Mouse (Mus musculus): Measurements from ENCODE around the gene Olfr558. TPM values are rescaled to one million over a fixed set of nuclear protein-coding genes. Genes with fewer than 3 reads are reported as not detected.

Gene Olfr558
- polyA plus RNA-seq, 1 experiment from 2014 or later = not detected

GRCm38 (mm10) chr7:102737705-102738104 lies 35.7 kb downstream of the Olfr558 start:
- Histone ChIP-seq H3K4me1 (no peaks in the 10 kb centered on the region), H3K4me2 (no peak overlapping the region), H3K36me3 (ENCODE audit: poor library complexity, severe bottlenecking) (no peaks in the 10 kb centered on the region), H3K27ac (no peak overlapping the region), H3K9me3 (replicated peaks) (no peaks in the 10 kb centered on the region), H3K9ac (no peak overlapping the region), H3K4me3 (no peak overlapping the region), H3K27me3 (no peaks in the 10 kb centered on the region)
- no peak for ATAC-seq
- WGBS = 61% methylated on average over 2 of the region's 2 CpGs

- no peak overlapping the region for H3K4me2 ChIP-seq
- no peaks in the 10 kb centered on the region for H3K4me1 ChIP-seq
- H3K27me3 ChIP-seq = no peaks in the 10 kb centered on the region
- ATAC-seq = no peak
- no peak overlapping the region for H3K4me3 ChIP-seq
- no peak overlapping the region for H3K27ac ChIP-seq
- no peaks in the 10 kb centered on the region for H3K36me3 ChIP-seq (ENCODE audit: poor library complexity, severe bottlenecking)
- no peaks in the 10 kb centered on the region for H3K9me3 ChIP-seq (replicated peaks)
- WGBS = 40% methylated on average over 1 of the region's 1 CpGs
- H3K9ac ChIP-seq = no peak overlapping the region
Observed at GRCm38 (mm10) chr7:102752086-102752485, 50.1 kb downstream of the Olfr558 start.

- no peaks in the 10 kb centered on the region for H3K36me3 ChIP-seq (ENCODE audit: poor library complexity, severe bottlenecking)
- no peaks in the 10 kb centered on the region for H3K4me1 ChIP-seq
- no peak within 1 kb of the TSS for H3K9ac ChIP-seq
- no peaks in the 10 kb centered on the region for H3K9me3 ChIP-seq (replicated peaks)
- no peak within 1 kb of the TSS for H3K27ac ChIP-seq
- ATAC-seq = no peak
- WGBS = 88% methylated on average over 4 of the region's 4 CpGs
- H3K4me3 ChIP-seq = no peak within 1 kb of the TSS
- H3K27me3 ChIP-seq = no peaks in the 10 kb centered on the region
- no peak within 1 kb of the TSS for H3K4me2 ChIP-seq
Observed at GRCm38 (mm10) chr7:102759266-102759665, 57.3 kb downstream of the Olfr558 start, which contains the start of the genes Olfr560 and Olfr78. TSS of gene Olfr560 (minus strand) at chr7:102759366. TSS of gene Olfr78 (minus strand) at chr7:102759471.

Other genes with a start within 250 kb of the Olfr558 start
- gene Olfr543, start 220.5 kb upstream of the Olfr558 start, polyA plus RNA-seq (2015; fragmentation: Nextera tagmentation; extraction: Ambion mirVana) = 0.82 and 0.89 TPM in 2 replicates
- gene Olfr544, start 213.9 kb upstream of the Olfr558 start, polyA plus RNA-seq (2015; fragmentation: Nextera tagmentation; extraction: Ambion mirVana) = 0.16 and 0.30 TPM in 2 replicates
- gene Olfr545, start 202.6 kb upstream of the Olfr558 start, polyA plus RNA-seq (2015; fragmentation: Nextera tagmentation; extraction: Ambion mirVana) = 0.21 and 0.30 TPM in 2 replicates
- not detected in 2 replicates for gene Olfr547, start 167.5 kb upstream of the Olfr558 start, polyA plus RNA-seq (2015; fragmentation: Nextera tagmentation; extraction: Ambion mirVana)
- not detected in 2 replicates for gene Olfr548-ps1, start 161.3 kb upstream of the Olfr558 start, polyA plus RNA-seq (2015; fragmentation: Nextera tagmentation; extraction: Ambion mirVana)
- gene Olfr549, start 152.3 kb upstream of the Olfr558 start, polyA plus RNA-seq (2015; fragmentation: Nextera tagmentation; extraction: Ambion mirVana) = not detected in 2 replicates
- gene Trim21, start 136.7 kb upstream of the Olfr558 start, polyA plus RNA-seq (2015; fragmentation: Nextera tagmentation; extraction: Ambion mirVana) = 0.09 TPM in 1 of 2 replicates, not detected in the other
- not detected in 2 replicates for gene Olfr550, start 130.8 kb upstream of the Olfr558 start, polyA plus RNA-seq (2015; fragmentation: Nextera tagmentation; extraction: Ambion mirVana)
- not detected in 2 replicates for gene Olfr551, start 110.3 kb upstream of the Olfr558 start, polyA plus RNA-seq (2015; fragmentation: Nextera tagmentation; extraction: Ambion mirVana)
- gene Olfr552, start 104.4 kb upstream of the Olfr558 start, polyA plus RNA-seq (2015; fragmentation: Nextera tagmentation; extraction: Ambion mirVana) = not detected in 2 replicates
- gene Olfr553, start 84.0 kb upstream of the Olfr558 start, polyA plus RNA-seq (2015; fragmentation: Nextera tagmentation; extraction: Ambion mirVana) = not detected in 2 replicates
- gene Olfr554, start 63.8 kb upstream of the Olfr558 start, polyA plus RNA-seq (2015; fragmentation: Nextera tagmentation; extraction: Ambion mirVana) = not detected in 2 replicates
- not detected in 2 replicates for gene Olfr555, start 43.4 kb upstream of the Olfr558 start, polyA plus RNA-seq (2015; fragmentation: Nextera tagmentation; extraction: Ambion mirVana)
- not detected in 2 replicates for gene Olfr556, start 37.3 kb upstream of the Olfr558 start, polyA plus RNA-seq (2015; fragmentation: Nextera tagmentation; extraction: Ambion mirVana)
- 5.2 and 6.5 TPM in 2 replicates for gene Trim68, start 14.9 kb upstream of the Olfr558 start, polyA plus RNA-seq (2015; fragmentation: Nextera tagmentation; extraction: Ambion mirVana)
- gene Olfr557, start 6.3 kb upstream of the Olfr558 start, polyA plus RNA-seq (2015; fragmentation: Nextera tagmentation; extraction: Ambion mirVana) = not detected in 2 replicates
- gene Olfr33, start 16.9 kb downstream of the Olfr558 start, polyA plus RNA-seq (2015; fragmentation: Nextera tagmentation; extraction: Ambion mirVana) = not detected in 2 replicates
- not detected in 2 replicates for gene Olfr559, start 25.3 kb downstream of the Olfr558 start, polyA plus RNA-seq (2015; fragmentation: Nextera tagmentation; extraction: Ambion mirVana)
- gene Olfr560, start 57.2 kb downstream of the Olfr558 start, polyA plus RNA-seq (2015; fragmentation: Nextera tagmentation; extraction: Ambion mirVana) = not detected in 2 replicates
- gene Olfr78, start 57.3 kb downstream of the Olfr558 start, polyA plus RNA-seq (2015; fragmentation: Nextera tagmentation; extraction: Ambion mirVana) = not detected in 2 replicates
- gene Olfr561, start 69.0 kb downstream of the Olfr558 start, polyA plus RNA-seq (2015; fragmentation: Nextera tagmentation; extraction: Ambion mirVana) = not detected in 2 replicates
- gene Olfr564, start 101.3 kb downstream of the Olfr558 start, polyA plus RNA-seq (2015; fragmentation: Nextera tagmentation; extraction: Ambion mirVana) = not detected in 2 replicates
- not detected in 2 replicates for gene Olfr566, start 156.6 kb downstream of the Olfr558 start, polyA plus RNA-seq (2015; fragmentation: Nextera tagmentation; extraction: Ambion mirVana)
- not detected in 2 replicates for gene Olfr568, start 174.9 kb downstream of the Olfr558 start, polyA plus RNA-seq (2015; fragmentation: Nextera tagmentation; extraction: Ambion mirVana)
- not detected in 2 replicates for gene Olfr569, start 188.7 kb downstream of the Olfr558 start, polyA plus RNA-seq (2015; fragmentation: Nextera tagmentation; extraction: Ambion mirVana)
- gene Olfr570, start 192.4 kb downstream of the Olfr558 start, polyA plus RNA-seq (2015; fragmentation: Nextera tagmentation; extraction: Ambion mirVana) = not detected in 2 replicates
- gene Olfr571, start 215.3 kb downstream of the Olfr558 start, polyA plus RNA-seq (2015; fragmentation: Nextera tagmentation; extraction: Ambion mirVana) = not detected in 2 replicates
- not detected in 2 replicates for gene Olfr572, start 222.2 kb downstream of the Olfr558 start, polyA plus RNA-seq (2015; fragmentation: Nextera tagmentation; extraction: Ambion mirVana)
- gene Olfr573-ps1, start 240.4 kb downstream of the Olfr558 start, polyA plus RNA-seq (2015; fragmentation: Nextera tagmentation; extraction: Ambion mirVana) = not detected in 2 replicates
- gene Olfr574, start 246.3 kb downstream of the Olfr558 start, polyA plus RNA-seq (2015; fragmentation: Nextera tagmentation; extraction: Ambion mirVana) = not detected in 2 replicates

Data from forebrain, embryonic 13.5 days (tissue).